Mouse (Mus musculus) forebrain, embryonic 11.5 days (tissue): ENCODE data around the gene Itpr3. TPM values are rescaled to one million over a fixed set of nuclear protein-coding genes. Genes with fewer than 3 reads are reported as not detected.

Experiments
- ATAC-seq: fragments of 200-750 bp; cut with Nextera tagmentation; replicated peaks from 2 replicates; pipeline ENCODE4 v1.8.0; 2017; ENCODE audit warnings: moderate TSS enrichment; ENCODE audit not compliant: low FRiP score
- DNase-seq: peaks from one replicate; pipeline ENCODE4 v3.0.0-alpha.2; 2017; ENCODE audit warnings: low spot score
- H3K27ac ChIP-seq: fragments of 300-500 bp; sonication (generic); 2 replicates; pipeline ENCODE4 v1.5.1; 2014; ENCODE audit warnings: low read depth, low read length
- H3K27me3 ChIP-seq: fragments of 300-500 bp; sonication (generic); 2 replicates; pipeline ENCODE4 v1.6.1; 2014; ENCODE audit warnings: mild to moderate bottlenecking, low read length, mixed read lengths; ENCODE audit not compliant: control insufficient read depth, insufficient read depth
- H3K36me3 ChIP-seq: fragments of 300-500 bp; sonication (generic); 2 replicates; pipeline ENCODE4 v1.6.1; 2014; ENCODE audit warnings: mild to moderate bottlenecking, low read length, moderate library complexity, mixed read lengths; ENCODE audit not compliant: control insufficient read depth, insufficient read depth
- H3K4me1 ChIP-seq: fragments of 300-500 bp; sonication (generic); replicated peaks from 2 replicates; pipeline ENCODE4 v1.6.1; 2014; ENCODE audit warnings: low read length, mixed read lengths; ENCODE audit not compliant: control insufficient read depth, insufficient read depth
- H3K4me2 ChIP-seq: fragments of 300-500 bp; sonication (generic); 2 replicates; pipeline ENCODE4 v1.6.1; 2014; ENCODE audit warnings: low read depth, mild to moderate bottlenecking, low read length, moderate library complexity, mixed read lengths; ENCODE audit not compliant: severe bottlenecking
- H3K4me3 ChIP-seq: fragments of 300-500 bp; sonication (generic); 2 replicates; pipeline ENCODE4 v1.5.1; 2014; ENCODE audit warnings: low read depth, low read length
- H3K9ac ChIP-seq: fragments of 300-500 bp; sonication (generic); 2 replicates; pipeline ENCODE4 v1.6.1; 2014; ENCODE audit warnings: low read length
- H3K9me3 ChIP-seq: fragments of 300-500 bp; sonication (generic); 2 replicates; pipeline ENCODE4 v1.6.1; 2016; ENCODE audit warnings: low read length, mixed read lengths; ENCODE audit not compliant: control insufficient read depth
- WGBS: fragments of 180-500 bp; shearing (Covaris S2); extraction: QIAGEN DNeasy Blood & Tissue Kit; methylation state at CpG from one replicate; pipeline ENCODE4 v1.1.7; 2014; 5-methylcytosine and 5-hydroxymethylcytosine counted together
- polyA plus RNA-seq: library from polyadenylated mRNA; unstranded; fragments of >200 nt; fragmentation: Nextera tagmentation; extraction: Ambion mirVana; gene quantifications from 2 replicates; pipeline ENCODE4 v1.2.1, GENCODE M21; 2014

The Itpr3 gene
- polyA plus RNA-seq, 1 experiment from 2014 or later: 2.2 TPM

GRCm38 (mm10) chr17:27041787-27042055 lies 15.4 kb upstream of the Itpr3 start:
- H3K9me3 ChIP-seq: no peaks in the 10 kb centered on the region
- 93% methylated on average over 2 of the region's 2 CpGs for WGBS
- H3K4me3 ChIP-seq: no peak overlapping the region
- no peaks in the 10 kb centered on the region for H3K27me3 ChIP-seq
- no peak for ATAC-seq
- no peak overlapping the region for H3K9ac ChIP-seq
- H3K4me2 ChIP-seq: no peak overlapping the region
- H3K36me3 ChIP-seq: no peaks in the 10 kb centered on the region
- no peak overlapping the region for H3K27ac ChIP-seq
- DNase-seq: no peak
- H3K4me1 ChIP-seq: peaks cover 13% of the 10 kb centered on the region; the same call in 1 of the 2 replicates

DNA sequence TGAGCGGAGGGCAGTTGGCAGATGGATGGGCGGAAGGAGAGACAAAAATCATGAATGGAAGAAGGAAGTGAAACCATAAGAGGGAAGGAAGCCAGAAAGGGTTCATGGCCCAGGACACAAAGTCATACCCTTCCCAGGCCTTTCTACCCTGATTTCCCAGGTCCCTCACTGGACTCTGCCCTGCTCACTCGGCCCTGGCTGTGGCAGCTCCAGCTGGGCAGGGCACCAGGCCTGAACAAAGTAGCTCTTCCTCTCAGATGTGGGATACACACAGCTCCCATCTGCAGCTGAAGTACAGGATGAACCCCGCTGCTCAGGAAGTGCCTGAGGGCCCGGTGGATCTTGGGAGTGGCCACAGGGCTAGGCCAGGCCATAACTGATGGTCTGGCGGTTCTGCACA lies 14.3 kb upstream of the Itpr3 start:
- H3K4me3 ChIP-seq: no peak overlapping the region
- no peak overlapping the region for H3K4me2 ChIP-seq
- H3K27me3 ChIP-seq: no peaks in the 10 kb centered on the region
- no peaks in the 10 kb centered on the region for H3K9me3 ChIP-seq
- 70% methylated on average over 6 of the region's 6 CpGs for WGBS
- ATAC-seq (no peak), DNase-seq (no peak)
- no peak overlapping the region for H3K9ac ChIP-seq
- no peaks in the 10 kb centered on the region for H3K36me3 ChIP-seq
- H3K4me1 ChIP-seq: peaks cover 13% of the 10 kb centered on the region; the same call in 1 of the 2 replicates
- no peak overlapping the region for H3K27ac ChIP-seq

DNA sequence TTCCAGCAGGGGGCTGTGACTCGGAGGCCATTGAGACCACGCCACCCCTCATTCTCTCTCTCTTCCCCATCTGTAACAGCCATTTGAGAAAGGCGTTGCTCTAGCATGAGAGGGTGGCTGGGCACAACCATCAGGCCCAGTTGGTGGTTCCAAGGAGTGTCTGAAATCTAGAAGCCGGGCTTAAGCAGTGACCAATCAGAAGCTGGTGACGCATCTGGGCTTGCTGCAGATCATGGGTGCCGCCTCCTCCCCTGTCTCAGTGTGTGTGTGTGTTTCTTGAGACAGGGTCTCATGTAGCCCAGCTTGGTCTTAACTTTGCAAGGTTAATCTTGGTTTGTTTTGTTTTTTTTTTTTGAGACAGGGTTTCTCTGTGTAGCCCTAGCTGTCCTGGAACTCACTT lies 11.9 kb upstream of the Itpr3 start:
- 88% methylated on average over 6 of the region's 6 CpGs for WGBS
- DNase-seq (no peak), ATAC-seq (no peak)
- Histone ChIP-seq H3K4me2 (no peak overlapping the region), H3K4me3 (no peak overlapping the region), H3K27ac (no peak overlapping the region), H3K9ac (no peak overlapping the region), H3K9me3 (no peaks in the 10 kb centered on the region), H3K27me3 (no peaks in the 10 kb centered on the region), H3K4me1 (peaks cover 4% of the 10 kb centered on the region; the same call in 1 of the 2 replicates), H3K36me3 (no peaks in the 10 kb centered on the region)

DNA sequence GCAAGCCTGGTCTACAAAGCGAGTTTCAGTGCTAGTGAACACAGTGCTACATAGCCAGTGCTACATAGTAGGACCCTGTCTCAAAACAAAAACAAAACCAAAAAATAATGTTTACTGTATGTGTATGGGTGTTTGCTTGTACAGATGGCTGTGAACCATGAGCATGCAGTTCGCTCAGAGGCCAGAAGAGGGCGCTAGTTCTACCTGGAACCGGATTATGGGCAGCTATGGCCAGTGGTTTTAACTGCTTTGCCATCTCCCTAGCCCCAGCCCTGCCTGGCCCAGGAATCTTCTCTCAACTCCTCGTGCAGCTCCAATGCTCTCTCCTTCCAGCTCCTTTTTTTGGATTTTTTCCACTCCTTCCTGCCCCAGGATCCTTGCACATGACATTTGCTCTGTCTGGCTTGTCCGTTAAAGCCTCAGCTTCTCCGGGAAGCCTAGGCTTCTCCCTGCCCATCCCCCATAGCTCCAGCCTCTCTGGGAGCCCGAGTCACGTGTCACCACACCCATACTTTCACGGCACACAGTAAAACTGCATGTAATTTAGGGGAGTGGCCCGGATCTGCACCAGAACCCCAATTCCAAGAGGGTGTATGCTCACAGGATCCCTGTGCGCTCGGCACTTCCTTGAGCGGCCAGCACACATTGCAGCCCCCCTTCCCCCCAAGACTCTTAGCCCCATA lies 9.2 kb upstream of the Itpr3 start:
- Histone ChIP-seq H3K9ac (no peak overlapping the region), H3K9me3 (no peaks in the 10 kb centered on the region), H3K36me3 (no peaks in the 10 kb centered on the region), H3K4me2 (no peak overlapping the region), H3K4me1 (no peaks in the 10 kb centered on the region), H3K27ac (no peak overlapping the region), H3K4me3 (no peak overlapping the region), H3K27me3 (no peaks in the 10 kb centered on the region)
- 71% methylated on average over 14 of the region's 14 CpGs for WGBS
- DNase-seq (no peak), ATAC-seq (no peak)

GRCm38 (mm10) chr17:27048445-27049239 lies 8.5 kb upstream of the Itpr3 start:
- ATAC-seq (no peak), DNase-seq (no peak)
- Histone ChIP-seq H3K27me3 (no peaks in the 10 kb centered on the region), H3K9me3 (no peaks in the 10 kb centered on the region), H3K9ac (no peak overlapping the region), H3K4me1 (no peaks in the 10 kb centered on the region), H3K27ac (no peak overlapping the region), H3K4me2 (no peak overlapping the region), H3K4me3 (no peak overlapping the region), H3K36me3 (no peaks in the 10 kb centered on the region)
- 81% methylated on average over 14 of the region's 14 CpGs for WGBS

GRCm38 (mm10) chr17:27050853-27051252 lies 6.3 kb upstream of the Itpr3 start:
- ATAC-seq (no peak), DNase-seq (no peak)

DNA sequence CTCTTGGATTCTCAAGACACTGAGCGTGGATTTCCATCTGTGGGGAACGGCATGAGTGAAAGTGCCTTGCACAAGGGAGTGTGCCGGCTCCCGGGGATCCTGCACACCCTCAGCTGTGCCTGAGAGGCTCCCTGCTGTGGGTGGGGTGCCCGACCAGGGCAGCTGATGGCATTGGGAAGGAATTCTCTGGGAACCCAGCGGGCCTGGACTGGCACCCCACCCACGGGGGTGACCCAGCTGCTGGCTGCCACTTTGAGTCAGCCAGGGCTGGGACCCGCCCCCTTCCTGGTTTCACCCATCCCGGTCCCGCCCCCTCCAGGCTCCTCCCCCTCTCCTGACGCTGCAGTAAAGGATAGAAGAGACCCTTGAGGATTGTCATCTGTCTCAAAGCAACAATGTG lies 5.6 kb upstream of the Itpr3 start:
- Histone ChIP-seq H3K36me3 (no peaks in the 10 kb centered on the region), H3K4me3 (no peak overlapping the region), H3K9me3 (no peaks in the 10 kb centered on the region), H3K27me3 (peaks cover 8% of the 10 kb centered on the region), H3K4me1 (no peaks in the 10 kb centered on the region), H3K27ac (no peak overlapping the region), H3K9ac (no peak overlapping the region), H3K4me2 (no peak overlapping the region)
- WGBS: 37% methylated on average over 10 of the region's 11 CpGs
- DNase-seq: peak; percentile 67
- ATAC-seq: 0 out of 2 replicates have a peak, but pooled peaks have one; percentile 33

More at GRCm38 (mm10) chr17:27050853-27051252, 6.3 kb upstream of the Itpr3 start:
- Histone ChIP-seq H3K4me1 (no peaks in the 10 kb centered on the region), H3K9me3 (no peaks in the 10 kb centered on the region), H3K27me3 (peaks cover under 1% of the 10 kb centered on the region), H3K27ac (no peak overlapping the region), H3K4me3 (no peak overlapping the region), H3K9ac (no peak overlapping the region), H3K36me3 (no peaks in the 10 kb centered on the region), H3K4me2 (no peak overlapping the region)
- WGBS: 70% methylated on average over 5 of the region's 5 CpGs

DNA sequence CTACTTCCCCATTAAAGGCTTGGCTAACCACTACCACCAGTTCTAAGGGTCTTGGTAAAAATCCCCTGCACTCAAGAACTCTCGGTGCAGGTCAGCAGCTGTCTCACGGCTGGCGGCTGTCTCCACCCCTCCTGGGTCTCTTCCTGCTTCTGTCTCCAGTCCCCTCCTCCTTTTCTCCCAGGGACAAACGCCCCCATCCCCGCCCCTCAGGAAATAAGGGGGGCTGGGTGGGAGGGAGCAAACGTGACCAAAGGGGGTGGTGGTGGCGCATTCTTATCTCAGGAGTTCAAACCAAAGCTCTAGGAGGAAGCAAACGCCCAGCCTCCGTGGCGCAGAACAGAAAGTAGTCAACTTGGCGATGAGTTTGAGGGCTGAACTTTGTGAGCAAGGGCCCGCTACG lies 934 bp upstream of the Itpr3 start:
- H3K27ac ChIP-seq: no peak overlapping the region
- H3K27me3 ChIP-seq: peaks cover 34% of the 10 kb centered on the region

More for the DNA sequence above, 934 bp upstream of the Itpr3 start:
- no peak overlapping the region for H3K4me3 ChIP-seq
- H3K9me3 ChIP-seq: no peaks in the 10 kb centered on the region
- no peaks in the 10 kb centered on the region for H3K36me3 ChIP-seq
- H3K9ac ChIP-seq: no peak overlapping the region
- peak overlapping the region; percentile 19; the same call in 1 of the 2 replicates for H3K4me2 ChIP-seq
- peaks cover 9% of the 10 kb centered on the region for H3K4me1 ChIP-seq
- under 1% methylated on average over 13 of the region's 13 CpGs for WGBS
- ATAC-seq (no peak), DNase-seq (peak; percentile 72)
